Mouse (Mus musculus): Measurements from ENCODE around the gene Prr5l.

GRCm38 (mm10) chr2:101862219-101863123, 20.4 kb downstream of the Prr5l start:
- TF ChIP-seq CTCF (IDR thresholded peaks at IDR 0.05; ENCODE audit: low read depth) (no peak), EP300 (optimal IDR thresholded peaks at IDR 0.05) (no peak)
